Mouse (Mus musculus): Measurements from ENCODE around the gene Prcd.

GRCm38 (mm10) chr11:116607717-116608116 is 45.6 kb upstream of the Prcd start:
- TF ChIP-seq CTCF (IDR thresholded peaks at IDR 0.05) (no peak), EP300 (IDR thresholded peaks at IDR 0.05) (no peak)
